Mouse (Mus musculus): ENCODE measurements around the gene Lmo4. TPM values are rescaled to one million over a fixed set of nuclear protein-coding genes. Genes with fewer than 3 reads are reported as not detected.

Lmo4 gene
- polyA plus RNA-seq, 1 experiment = 39.8 TPM

- whole genome bisulfite sequencing = 29% methylated on average over 8 of the region's 8 CpGs
- DNase-seq (ENCODE audit: low read depth, low spot score) = no peak
Observed at GRCm38 (mm10) chr3:144162156-144162555, 42.9 kb downstream of the Lmo4 start.

- no peak for DNase-seq (ENCODE audit: low read depth, low spot score)
- WGBS = 79% methylated on average over 2 of the region's 2 CpGs
Observed at GRCm38 (mm10) chr3:144161261-144161660, 43.8 kb downstream of the Lmo4 start.

GRCm38 (mm10) chr3:144155746-144156145, 49.3 kb downstream of the Lmo4 start:
- DNase-seq (ENCODE audit: low read depth, low spot score) = no peak
- 72% methylated on average over 3 of the region's 3 CpGs for WGBS

- DNase-seq (ENCODE audit: low read depth, low spot score) = no peak
- 64% methylated on average over 2 of the region's 2 CpGs for WGBS
Observed at GRCm38 (mm10) chr3:144153395-144153794, 51.6 kb downstream of the Lmo4 start.

- DNase-seq (ENCODE audit: low read depth, low spot score) = no peak
- 83% methylated on average over 6 of the region's 6 CpGs for WGBS
Observed at GRCm38 (mm10) chr3:144151001-144151400, 54.0 kb downstream of the Lmo4 start.

- DNase-seq (ENCODE audit: low read depth, low spot score) = no peak
- WGBS = 90% methylated on average over 3 of the region's 3 CpGs
Observed at GRCm38 (mm10) chr3:144148234-144148633, 56.8 kb downstream of the Lmo4 start.

GRCm38 (mm10) chr3:144147244-144147643, 57.8 kb downstream of the Lmo4 start:
- WGBS = 86% methylated on average over 3 of the region's 3 CpGs
- DNase-seq (ENCODE audit: low read depth, low spot score) = no peak

GRCm38 (mm10) chr3:144144066-144144465, 61.0 kb downstream of the Lmo4 start:
- WGBS = 35% methylated on average over 4 of the region's 4 CpGs
- DNase-seq (ENCODE audit: low read depth, low spot score) = peak; percentile 93

- WGBS = 93% methylated on average over 7 of the region's 7 CpGs
- DNase-seq (ENCODE audit: low read depth, low spot score) = no peak
Observed at GRCm38 (mm10) chr3:144142939-144143338, 62.1 kb downstream of the Lmo4 start.

- WGBS = 86% methylated on average over 8 of the region's 8 CpGs
- no peak for DNase-seq (ENCODE audit: low read depth, low spot score)
Observed at GRCm38 (mm10) chr3:144141786-144142185, 63.2 kb downstream of the Lmo4 start.

- 95% methylated on average over 5 of the region's 5 CpGs for WGBS
- DNase-seq (ENCODE audit: low read depth, low spot score) = no peak
Observed at GRCm38 (mm10) chr3:144140816-144141215, 64.2 kb downstream of the Lmo4 start.

- 98% methylated on average over 3 of the region's 3 CpGs for WGBS
Observed at GRCm38 (mm10) chr3:144138659-144139058, 66.4 kb downstream of the Lmo4 start.

More at GRCm38 (mm10) chr3:144138659-144139058, 66.4 kb downstream of the Lmo4 start:
- DNase-seq (ENCODE audit: low read depth, low spot score) = no peak
